Mouse (Mus musculus): ENCODE measurements around the gene Il27. TPM values are rescaled to one million over a fixed set of nuclear protein-coding genes. Genes with fewer than 3 reads are reported as not detected.

The Il27 gene
- polyA plus RNA-seq, 1 experiment, result not detected

DNA sequence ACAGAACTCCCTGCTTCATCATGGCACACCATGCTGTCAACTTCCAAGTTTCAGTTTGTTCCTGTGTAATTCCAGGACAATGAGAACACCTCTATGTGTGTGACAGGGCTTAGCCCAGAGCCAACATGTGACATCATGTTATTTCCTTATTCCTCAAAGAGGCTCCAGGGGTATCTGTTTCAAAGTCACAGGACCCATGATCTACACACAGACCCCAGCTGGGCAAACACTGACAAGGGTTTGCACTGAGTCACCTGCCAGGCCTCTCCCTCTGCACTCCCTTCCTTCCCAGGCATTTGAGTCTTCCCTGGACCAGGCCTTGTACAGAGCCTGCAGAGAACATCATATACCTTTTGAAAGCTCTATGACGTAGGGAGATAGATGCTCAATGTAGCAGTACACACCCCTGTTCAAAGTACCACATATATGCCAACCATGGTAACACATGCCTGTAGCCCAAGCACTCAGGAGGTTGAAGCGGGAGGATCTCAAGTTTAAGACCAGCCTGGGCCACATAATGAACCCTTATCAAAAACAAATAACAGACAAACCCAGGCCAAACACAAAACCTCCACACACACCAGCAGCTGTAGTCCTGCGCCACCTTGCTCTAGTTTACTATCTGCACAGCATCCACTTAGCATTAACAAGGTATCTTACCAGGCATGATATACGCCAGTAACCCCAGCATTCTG, 36.2 kb upstream of the Il27 start, which contains the start of gene Nupr1:
Gene Nupr1, minus strand, starts transcription at position 38 of the 695 bp plus-strand sequence.
- H3K4me1 ChIP-seq (ENCODE audit: control insufficient read depth, insufficient read depth, low read length), result no peaks in the 10 kb centered on the region
- no peak for TF ChIP-seq CTCF (IDR thresholded peaks at IDR 0.05; ENCODE audit: borderline replicate concordance, insufficient read depth, low read depth, low read length)
- TF ChIP-seq POLR2A (IDR thresholded peaks at IDR 0.05; ENCODE audit: borderline replicate concordance, insufficient read depth, low read length), result no peak
- no peak within 1 kb of the TSS for H3K4me3 ChIP-seq (replicated peaks; ENCODE audit: insufficient read depth, low read depth, low read length)
- H3K27ac ChIP-seq (ENCODE audit: insufficient read depth, low read length), result no peak within 1 kb of the TSS
- no peak for DNase-seq
- 91% methylated on average over 4 of the region's 4 CpGs for WGBS
- H3K27me3 ChIP-seq (ENCODE audit: control insufficient read depth, insufficient read depth, low read length), result no peaks in the 10 kb centered on the region

DNA sequence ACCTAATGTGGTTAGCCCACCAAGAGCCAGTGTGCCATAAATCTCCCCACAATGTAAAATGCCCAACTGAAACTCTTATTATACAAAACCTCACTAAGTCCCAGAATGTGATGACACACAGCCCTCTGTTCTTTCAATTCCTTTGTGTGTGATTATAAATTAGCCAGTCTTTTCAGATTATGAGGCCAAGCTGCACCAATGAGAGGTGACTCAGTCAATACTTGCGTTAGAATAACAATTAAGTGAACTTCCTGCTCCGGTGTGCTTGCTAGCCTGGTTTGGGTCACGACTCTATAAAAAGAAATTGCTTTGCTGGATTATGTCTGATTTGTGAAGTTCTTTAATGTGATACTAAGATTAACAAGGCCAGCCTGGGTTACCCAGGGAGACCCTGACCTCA, 35.2 kb upstream of the Il27 start:
- H3K27ac ChIP-seq (ENCODE audit: insufficient read depth, low read length), result no peak overlapping the region
- no peaks in the 10 kb centered on the region for H3K27me3 ChIP-seq (ENCODE audit: control insufficient read depth, insufficient read depth, low read length)
- WGBS, result 57% methylated on average over 3 of the region's 3 CpGs
- no peak for DNase-seq
- H3K4me3 ChIP-seq (replicated peaks; ENCODE audit: insufficient read depth, low read depth, low read length), result no peak overlapping the region
- TF ChIP-seq CTCF (IDR thresholded peaks at IDR 0.05; ENCODE audit: borderline replicate concordance, insufficient read depth, low read depth, low read length) (no peak), POLR2A (IDR thresholded peaks at IDR 0.05; ENCODE audit: borderline replicate concordance, insufficient read depth, low read length) (no peak)
- peaks cover 4% of the 10 kb centered on the region; the same call in 1 of the 2 replicates for H3K4me1 ChIP-seq (ENCODE audit: control insufficient read depth, insufficient read depth, low read length)

DNA sequence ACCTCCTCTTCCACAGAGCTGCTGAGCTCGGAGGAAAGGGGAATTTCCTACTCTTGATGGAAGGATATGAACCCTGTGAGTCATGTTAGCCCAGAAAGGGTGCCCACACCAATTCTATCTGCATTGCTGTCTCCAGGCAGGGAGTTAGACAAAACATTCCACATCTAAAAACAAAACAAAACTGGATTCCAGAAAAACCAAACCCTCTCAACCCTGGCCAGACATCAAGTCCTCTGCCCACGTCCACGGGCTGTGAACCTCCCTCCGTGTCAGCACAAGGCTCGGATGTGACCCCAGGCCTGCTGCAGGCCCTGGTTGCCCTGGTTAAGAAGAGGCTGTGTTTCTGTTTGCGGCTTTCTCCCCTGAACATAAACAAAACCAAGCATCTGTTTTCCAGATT, 33.4 kb upstream of the Il27 start:
- no peak overlapping the region for H3K27ac ChIP-seq (ENCODE audit: insufficient read depth, low read length)
- no peaks in the 10 kb centered on the region for H3K27me3 ChIP-seq (ENCODE audit: control insufficient read depth, insufficient read depth, low read length)
- peaks cover 4% of the 10 kb centered on the region; the same call in 1 of the 2 replicates for H3K4me1 ChIP-seq (ENCODE audit: control insufficient read depth, insufficient read depth, low read length)
- DNase-seq, result no peak
- 78% methylated on average over 6 of the region's 6 CpGs for WGBS
- no peak for TF ChIP-seq CTCF (IDR thresholded peaks at IDR 0.05; ENCODE audit: borderline replicate concordance, insufficient read depth, low read depth, low read length)
- no peak overlapping the region for H3K4me3 ChIP-seq (replicated peaks; ENCODE audit: insufficient read depth, low read depth, low read length)

DNA sequence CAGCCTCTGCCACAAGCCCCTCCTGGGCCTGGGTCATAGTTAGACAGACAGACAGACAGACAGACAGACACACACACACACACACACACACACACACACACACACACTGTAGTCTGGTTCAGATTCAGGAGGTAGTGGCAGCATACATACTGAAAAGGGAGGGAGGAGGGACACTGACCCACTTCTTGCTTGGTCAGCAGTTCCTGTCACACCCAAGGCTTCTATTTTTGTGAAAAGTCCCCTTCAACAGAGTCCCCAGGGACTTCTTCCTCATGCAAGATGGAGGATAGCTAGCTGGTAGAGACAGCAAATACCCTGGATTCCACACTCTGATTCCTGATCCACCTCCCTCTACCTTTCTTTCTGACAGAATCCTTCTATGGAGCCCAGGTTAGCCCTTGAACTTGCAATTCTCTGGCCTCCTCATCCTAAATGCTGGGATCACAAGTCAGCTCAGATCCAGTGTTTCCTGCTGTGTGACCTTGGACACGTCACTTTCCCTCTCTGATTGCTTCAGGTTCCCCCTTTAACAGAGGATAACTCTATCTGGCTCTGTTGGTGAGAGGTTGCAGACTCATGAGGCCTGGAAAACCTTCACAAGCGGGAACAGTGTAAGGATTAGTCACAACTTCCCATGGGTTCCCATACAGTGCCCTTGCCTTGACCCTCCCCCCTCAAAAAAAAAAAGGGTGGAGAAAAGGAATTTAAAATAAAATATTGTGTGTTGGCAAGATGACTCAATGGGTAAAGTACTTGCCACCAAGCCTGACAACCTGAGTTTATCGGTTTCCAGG, 31.3 kb upstream of the Il27 start:
- Histone ChIP-seq H3K27ac (ENCODE audit: insufficient read depth, low read length) (no peak overlapping the region), H3K4me1 (ENCODE audit: control insufficient read depth, insufficient read depth, low read length) (peaks cover 4% of the 10 kb centered on the region; the same call in 1 of the 2 replicates), H3K27me3 (ENCODE audit: control insufficient read depth, insufficient read depth, low read length) (no peaks in the 10 kb centered on the region), H3K4me3 (replicated peaks; ENCODE audit: insufficient read depth, low read depth, low read length) (no peak overlapping the region)
- 89% methylated on average over 3 of the region's 3 CpGs for WGBS
- TF ChIP-seq CTCF (IDR thresholded peaks at IDR 0.05; ENCODE audit: borderline replicate concordance, insufficient read depth, low read depth, low read length), result no peak
- no peak for TF ChIP-seq POLR2A (IDR thresholded peaks at IDR 0.05; ENCODE audit: borderline replicate concordance, insufficient read depth, low read length)
- DNase-seq, result no peak

DNA sequence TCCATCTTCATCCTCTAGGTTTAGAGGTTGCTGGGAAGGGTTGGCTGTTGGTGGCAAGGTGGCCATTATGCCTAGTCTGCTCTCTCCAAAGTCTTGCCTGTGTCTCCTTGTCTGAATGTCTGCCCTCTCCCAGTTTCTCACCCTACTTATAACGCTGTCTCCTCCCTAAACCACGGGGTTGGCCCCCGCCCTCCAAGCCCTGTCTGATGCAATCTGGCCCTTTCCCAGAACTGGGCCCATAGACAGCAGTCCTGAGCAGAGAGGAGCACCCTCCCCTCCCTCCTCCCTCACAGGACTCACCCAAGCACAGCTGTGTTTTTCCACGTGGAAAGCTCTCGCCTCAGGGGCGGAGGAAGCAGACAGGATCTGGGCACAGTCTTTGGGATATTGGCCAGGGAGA, 30.6 kb upstream of the Il27 start:
- H3K27me3 ChIP-seq (ENCODE audit: control insufficient read depth, insufficient read depth, low read length), result no peaks in the 10 kb centered on the region
- TF ChIP-seq POLR2A (IDR thresholded peaks at IDR 0.05; ENCODE audit: borderline replicate concordance, insufficient read depth, low read length), result no peak
- TF ChIP-seq CTCF (IDR thresholded peaks at IDR 0.05; ENCODE audit: borderline replicate concordance, insufficient read depth, low read depth, low read length), result no peak
- no peak overlapping the region for H3K27ac ChIP-seq (ENCODE audit: insufficient read depth, low read length)
- H3K4me3 ChIP-seq (replicated peaks; ENCODE audit: insufficient read depth, low read depth, low read length), result no peak overlapping the region
- peak in 1 of 2 experiments; percentile 19 for DNase-seq
- 22% methylated on average over 6 of the region's 6 CpGs for WGBS
- peaks cover 4% of the 10 kb centered on the region; the same call in 1 of the 2 replicates for H3K4me1 ChIP-seq (ENCODE audit: control insufficient read depth, insufficient read depth, low read length)

DNA sequence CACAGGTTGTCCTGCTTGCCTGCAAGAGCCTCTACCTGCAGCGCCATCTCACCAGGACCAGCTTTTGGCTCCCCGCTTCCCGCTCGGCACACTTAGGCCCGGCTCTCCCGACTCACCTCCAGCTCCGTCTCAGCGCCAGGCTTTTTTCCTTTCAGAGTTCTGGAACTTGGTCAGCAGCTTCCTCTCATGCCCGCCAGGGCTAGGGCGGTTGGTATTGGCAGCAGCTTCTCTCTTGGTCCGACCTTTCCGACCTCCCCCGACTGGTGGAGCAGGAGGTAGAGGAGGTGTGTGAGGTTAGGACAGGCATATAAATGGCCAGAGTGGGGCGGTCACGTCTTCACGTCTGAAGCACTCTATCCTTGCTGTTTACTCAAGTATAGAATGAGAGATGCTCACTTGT, 30.0 kb upstream of the Il27 start:
- DNase-seq, result no peak
- H3K4me3 ChIP-seq (replicated peaks; ENCODE audit: insufficient read depth, low read depth, low read length), result no peak overlapping the region
- no peaks in the 10 kb centered on the region for H3K27me3 ChIP-seq (ENCODE audit: control insufficient read depth, insufficient read depth, low read length)
- H3K4me1 ChIP-seq (ENCODE audit: control insufficient read depth, insufficient read depth, low read length), result peaks cover 4% of the 10 kb centered on the region; the same call in 1 of the 2 replicates
- H3K27ac ChIP-seq (ENCODE audit: insufficient read depth, low read length), result no peak overlapping the region
- 68% methylated on average over 16 of the region's 16 CpGs for WGBS
- TF ChIP-seq CTCF (IDR thresholded peaks at IDR 0.05; ENCODE audit: borderline replicate concordance, insufficient read depth, low read depth, low read length) (no peak), POLR2A (IDR thresholded peaks at IDR 0.05; ENCODE audit: borderline replicate concordance, insufficient read depth, low read length) (no peak)

DNA sequence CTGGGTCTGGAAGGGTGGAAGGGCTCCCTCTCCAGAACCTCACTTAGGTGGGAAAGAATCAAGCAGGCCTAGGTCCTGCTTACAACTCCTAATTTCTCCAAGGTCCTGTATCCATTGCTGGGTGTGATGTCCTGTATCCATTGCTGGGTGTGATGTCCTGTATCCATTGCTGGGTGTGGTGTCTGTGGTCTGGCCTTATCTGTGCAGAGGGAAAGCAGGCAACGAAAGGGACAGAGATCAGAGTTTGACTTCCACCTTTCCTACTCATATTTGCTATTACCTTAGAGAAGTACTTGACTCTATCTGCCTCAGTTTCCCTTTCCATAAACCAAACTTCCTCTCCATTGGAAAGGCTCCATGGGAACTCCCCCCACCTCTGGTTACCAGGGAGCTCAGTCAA, 28.6 kb upstream of the Il27 start:
- no peak for DNase-seq
- Histone ChIP-seq H3K27ac (ENCODE audit: insufficient read depth, low read length) (no peak overlapping the region), H3K4me3 (replicated peaks; ENCODE audit: insufficient read depth, low read depth, low read length) (no peak overlapping the region), H3K4me1 (ENCODE audit: control insufficient read depth, insufficient read depth, low read length) (peaks cover 4% of the 10 kb centered on the region; the same call in 1 of the 2 replicates), H3K27me3 (ENCODE audit: control insufficient read depth, insufficient read depth, low read length) (no peaks in the 10 kb centered on the region)
- TF ChIP-seq POLR2A (IDR thresholded peaks at IDR 0.05; ENCODE audit: borderline replicate concordance, insufficient read depth, low read length) (no peak), CTCF (IDR thresholded peaks at IDR 0.05; ENCODE audit: borderline replicate concordance, insufficient read depth, low read depth, low read length) (no peak)
- WGBS, result 88% methylated on average over 1 of the region's 1 CpGs

Data from cerebellum, adult 2 months (tissue).